Mouse (Mus musculus) liver, embryonic 16.5 days (tissue): ENCODE measurements around the gene Serpinb9. TPM values are rescaled to one million over a fixed set of nuclear protein-coding genes. Genes with fewer than 3 reads are reported as not detected.

Experiments
- ATAC-seq: fragments of 200-750 bp; cut with Nextera tagmentation; 2 replicates; pipeline ENCODE4 v1.8.0; 2017; ENCODE audit warnings: low read depth, mild to moderate bottlenecking, moderate number of reproducible peaks, moderate library complexity
- H3K27ac ChIP-seq: fragments of 300-500 bp; sonication (generic); 2 replicates; pipeline ENCODE4 v1.5.1; 2014; ENCODE audit warnings: mild to moderate bottlenecking, low read length
- H3K27me3 ChIP-seq: fragments of 300-500 bp; sonication (generic); 2 replicates; pipeline ENCODE4 v1.6.1; 2014; ENCODE audit warnings: low read depth, low read length, mixed read lengths; ENCODE audit not compliant: control insufficient read depth, insufficient read depth
- H3K36me3 ChIP-seq: fragments of 300-500 bp; sonication (generic); 2 replicates; pipeline ENCODE4 v1.6.1; 2014; ENCODE audit warnings: mild to moderate bottlenecking; ENCODE audit not compliant: control insufficient read depth, insufficient read depth
- H3K4me1 ChIP-seq: fragments of 300-500 bp; sonication (generic); 2 replicates; pipeline ENCODE4 v1.6.1; 2014; ENCODE audit warnings: low read depth, low read length, mixed read lengths; ENCODE audit not compliant: control insufficient read depth
- H3K4me2 ChIP-seq: fragments of 300-500 bp; sonication (generic); 2 replicates; pipeline ENCODE4 v1.6.1; 2014; ENCODE audit warnings: low read depth, low read length, mixed read lengths
- H3K4me3 ChIP-seq: fragments of 300-500 bp; sonication (generic); 2 replicates; pipeline ENCODE4 v1.5.1; 2014; ENCODE audit warnings: low read depth, mild to moderate bottlenecking, low read length
- H3K9ac ChIP-seq: fragments of 300-500 bp; sonication (generic); 2 replicates; pipeline ENCODE4 v1.6.1; 2014; ENCODE audit warnings: low read depth, low read length
- H3K9me3 ChIP-seq: fragments of 300-500 bp; sonication (generic); replicated peaks from 2 replicates; pipeline ENCODE4 v1.6.1; 2016; ENCODE audit warnings: low read length; ENCODE audit not compliant: control insufficient read depth
- WGBS: fragments of 180-500 bp; shearing (Covaris S2); extraction: QIAGEN DNeasy Blood & Tissue Kit; methylation state at CpG from one replicate; pipeline ENCODE4 v1.1.7; 2014; ENCODE audit not compliant: insufficient replicate concordance; 5-methylcytosine and 5-hydroxymethylcytosine counted together
- polyA plus RNA-seq: library from polyadenylated mRNA; unstranded; fragments of >200 nt; fragmentation: Nextera tagmentation; extraction: Ambion mirVana; gene quantifications from 2 replicates; pipeline ENCODE4 v1.2.1, GENCODE M21; 2015

The Serpinb9 gene
- polyA plus RNA-seq, 1 experiment from 2014 or later: 1.9 TPM

GRCm38 (mm10) chr13:32968353-32968984 lies 34.6 kb upstream of the Serpinb9 start:
- H3K27ac ChIP-seq: peak overlapping the region; percentile 96
- peak overlapping the region; percentile 58 for H3K4me3 ChIP-seq
- 30% methylated on average over 5 of the region's 5 CpGs for WGBS
- no peaks in the 10 kb centered on the region for H3K27me3 ChIP-seq
- H3K4me1 ChIP-seq: peaks cover 64% of the 10 kb centered on the region
- ATAC-seq: peak; percentile 98
- H3K9ac ChIP-seq: peak overlapping the region; percentile 71
- H3K36me3 ChIP-seq: no peaks in the 10 kb centered on the region
- H3K4me2 ChIP-seq: peak overlapping the region; percentile 69
- H3K9me3 ChIP-seq: no peaks in the 10 kb centered on the region

- peak overlapping the region; percentile 96 for H3K27ac ChIP-seq
- peak; percentile 71 for ATAC-seq
- peaks cover 64% of the 10 kb centered on the region for H3K4me1 ChIP-seq
- peak overlapping the region; percentile 69 for H3K4me2 ChIP-seq
- 39% methylated on average over 4 of the region's 4 CpGs for whole genome bisulfite sequencing
- H3K4me3 ChIP-seq: peak overlapping the region; percentile 58
- no peaks in the 10 kb centered on the region for H3K36me3 ChIP-seq
- no peaks in the 10 kb centered on the region for H3K27me3 ChIP-seq
- peak overlapping the region; percentile 71 for H3K9ac ChIP-seq
- no peaks in the 10 kb centered on the region for H3K9me3 ChIP-seq
Measured at GRCm38 (mm10) chr13:32968996-32969640, 33.9 kb upstream of the Serpinb9 start.

GRCm38 (mm10) chr13:32969641-32970040 lies 33.4 kb upstream of the Serpinb9 start:
- H3K9me3 ChIP-seq: no peaks in the 10 kb centered on the region
- peak overlapping the region; percentile 71 for H3K9ac ChIP-seq
- H3K36me3 ChIP-seq: no peaks in the 10 kb centered on the region
- peak; percentile 3; the same call in 1 of the 2 replicates for ATAC-seq
- peak overlapping the region; percentile 96 for H3K27ac ChIP-seq
- H3K4me3 ChIP-seq: peak overlapping the region; percentile 58
- H3K4me2 ChIP-seq: peak overlapping the region; percentile 69
- no peaks in the 10 kb centered on the region for H3K27me3 ChIP-seq
- H3K4me1 ChIP-seq: peaks cover 64% of the 10 kb centered on the region
- WGBS: 85% methylated on average over 1 of the region's 1 CpGs

GRCm38 (mm10) chr13:32970776-32971175 lies 32.3 kb upstream of the Serpinb9 start:
- no peaks in the 10 kb centered on the region for H3K27me3 ChIP-seq
- 67% methylated on average over 3 of the region's 3 CpGs for WGBS
- H3K4me1 ChIP-seq: peaks cover 61% of the 10 kb centered on the region
- H3K36me3 ChIP-seq: no peaks in the 10 kb centered on the region
- no peak overlapping the region for H3K4me3 ChIP-seq
- no peaks in the 10 kb centered on the region for H3K9me3 ChIP-seq
- ATAC-seq: no peak; the same call in 1 of the 2 replicates
- peak overlapping the region; percentile 96 for H3K27ac ChIP-seq
- H3K9ac ChIP-seq: no peak overlapping the region
- H3K4me2 ChIP-seq: peak overlapping the region; percentile 69

GRCm38 (mm10) chr13:32974268-32974667 lies 28.8 kb upstream of the Serpinb9 start:
- Histone ChIP-seq H3K36me3 (no peaks in the 10 kb centered on the region), H3K27me3 (no peaks in the 10 kb centered on the region), H3K9me3 (no peaks in the 10 kb centered on the region), H3K4me2 (no peak overlapping the region), H3K4me3 (no peak overlapping the region), H3K27ac (no peak overlapping the region), H3K9ac (no peak overlapping the region), H3K4me1 (peaks cover 33% of the 10 kb centered on the region)
- ATAC-seq: no peak
- whole genome bisulfite sequencing: 91% methylated on average over 2 of the region's 2 CpGs

GRCm38 (mm10) chr13:32974889-32975460 lies 28.1 kb upstream of the Serpinb9 start:
- Histone ChIP-seq H3K4me3 (no peak overlapping the region), H3K36me3 (no peaks in the 10 kb centered on the region), H3K9ac (no peak overlapping the region), H3K4me2 (no peak overlapping the region), H3K27me3 (no peaks in the 10 kb centered on the region), H3K4me1 (peaks cover 28% of the 10 kb centered on the region), H3K27ac (no peak overlapping the region), H3K9me3 (no peaks in the 10 kb centered on the region)
- WGBS: 71% methylated on average over 3 of the region's 3 CpGs
- ATAC-seq: no peak

GRCm38 (mm10) chr13:32975710-32976109 lies 27.3 kb upstream of the Serpinb9 start:
- no peaks in the 10 kb centered on the region for H3K9me3 ChIP-seq
- H3K27ac ChIP-seq: no peak overlapping the region; the same call in 1 of the 2 replicates
- H3K4me1 ChIP-seq: peaks cover 20% of the 10 kb centered on the region
- H3K27me3 ChIP-seq: no peaks in the 10 kb centered on the region
- H3K9ac ChIP-seq: no peak overlapping the region
- WGBS: 39% methylated on average over 2 of the region's 2 CpGs
- no peak overlapping the region for H3K4me3 ChIP-seq
- no peaks in the 10 kb centered on the region for H3K36me3 ChIP-seq
- no peak for ATAC-seq
- no peak overlapping the region for H3K4me2 ChIP-seq

GRCm38 (mm10) chr13:32982556-32983042 lies 20.5 kb upstream of the Serpinb9 start:
- 56% methylated on average over 4 of the region's 4 CpGs for WGBS
- no peaks in the 10 kb centered on the region for H3K9me3 ChIP-seq
- no peak overlapping the region for H3K4me3 ChIP-seq
- no peak overlapping the region for H3K4me2 ChIP-seq
- no peaks in the 10 kb centered on the region for H3K27me3 ChIP-seq
- no peak for ATAC-seq
- H3K9ac ChIP-seq: no peak overlapping the region
- H3K27ac ChIP-seq: no peak overlapping the region
- no peaks in the 10 kb centered on the region for H3K36me3 ChIP-seq
- H3K4me1 ChIP-seq: peaks cover 7% of the 10 kb centered on the region

GRCm38 (mm10) chr13:32986256-32986655 lies 16.8 kb upstream of the Serpinb9 start:
- no peak overlapping the region for H3K27ac ChIP-seq
- ATAC-seq: peak; percentile 69
- no peak overlapping the region for H3K4me3 ChIP-seq

More at GRCm38 (mm10) chr13:32986256-32986655, 16.8 kb upstream of the Serpinb9 start:
- Histone ChIP-seq H3K9me3 (no peaks in the 10 kb centered on the region), H3K4me2 (no peak overlapping the region), H3K9ac (no peak overlapping the region), H3K4me1 (peaks cover 7% of the 10 kb centered on the region), H3K27me3 (no peaks in the 10 kb centered on the region), H3K36me3 (no peaks in the 10 kb centered on the region)
